Mouse (Mus musculus): Measurements from ENCODE around the gene Hexim2. TPM values are rescaled to one million over a fixed set of nuclear protein-coding genes. Genes with fewer than 3 reads are reported as not detected.

Hexim2 gene
- total RNA-seq (2015) (0.25 and 1.8 TPM in 2 replicates), total RNA-seq (2017) (1.0 and 2.1 TPM in 2 replicates)

DNA sequence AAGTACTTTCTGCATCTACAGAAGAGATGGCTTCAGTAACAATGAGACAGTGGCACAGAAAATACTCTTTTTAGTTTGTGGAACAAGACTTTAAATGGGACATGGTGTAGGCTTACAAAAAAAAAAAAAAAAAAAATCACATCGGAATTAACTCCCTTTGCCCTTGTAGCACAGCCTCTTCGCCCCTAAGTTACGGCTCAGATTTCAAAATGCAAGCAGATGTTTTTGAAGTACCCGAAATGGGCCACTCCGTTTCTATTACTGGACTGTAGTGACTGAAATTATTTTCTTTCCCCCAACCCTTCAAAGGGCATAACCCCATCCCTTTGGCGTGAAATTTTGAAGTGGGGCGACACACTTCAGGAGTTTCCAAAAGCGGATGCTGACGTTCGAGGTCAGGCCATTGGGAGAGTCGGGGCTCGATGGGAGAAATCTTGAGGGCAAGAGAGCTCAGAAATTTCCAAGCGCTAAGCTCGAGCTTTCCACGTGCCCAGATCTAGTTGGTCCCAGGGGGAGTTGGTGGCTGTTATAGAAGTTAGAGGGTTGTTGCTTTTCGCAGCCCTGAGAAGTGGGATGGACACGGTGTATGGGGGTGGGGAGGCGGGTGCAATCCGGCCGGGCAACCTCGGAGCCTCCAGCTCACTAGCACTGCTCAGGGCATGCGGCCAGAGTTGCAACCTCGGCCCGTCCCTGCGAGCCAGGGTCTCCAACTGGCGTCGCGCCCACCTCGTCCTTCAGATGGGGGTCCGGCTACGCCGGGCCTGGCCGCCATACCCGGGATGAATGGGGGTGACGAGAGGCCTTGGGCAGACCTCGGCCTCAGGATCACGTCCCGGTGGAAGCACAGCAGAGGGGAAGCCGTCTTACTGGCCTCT, at the start of gene Hexim2:
Hexim2 (plus strand) TSS at position 729 of the 875 bp plus-strand sequence.
- peak; percentile 17; the same call in 1 of the 2 replicates for ATAC-seq (ENCODE audit: poor library complexity, severe bottlenecking)

DNA sequence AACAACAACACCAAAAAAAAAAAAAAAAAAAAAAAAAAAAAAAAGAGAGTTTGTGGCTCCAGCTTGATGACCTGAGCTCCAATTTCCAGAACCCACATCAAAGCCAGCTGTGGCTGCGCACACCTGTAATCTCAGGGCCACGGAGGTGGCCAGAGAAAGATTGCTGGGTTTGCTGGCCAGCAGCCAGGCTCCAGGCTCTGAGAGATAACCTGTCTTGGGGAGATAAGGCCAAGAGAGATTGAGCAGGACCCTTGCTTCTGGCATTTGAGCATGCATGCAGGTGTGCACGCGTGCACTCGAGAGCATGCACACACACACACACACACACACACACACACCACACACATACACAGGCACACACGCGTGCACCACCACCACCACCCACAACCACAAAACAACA, 38.9 kb upstream of the Hexim2 start:
- no peak for ATAC-seq (ENCODE audit: poor library complexity, severe bottlenecking)

DNA sequence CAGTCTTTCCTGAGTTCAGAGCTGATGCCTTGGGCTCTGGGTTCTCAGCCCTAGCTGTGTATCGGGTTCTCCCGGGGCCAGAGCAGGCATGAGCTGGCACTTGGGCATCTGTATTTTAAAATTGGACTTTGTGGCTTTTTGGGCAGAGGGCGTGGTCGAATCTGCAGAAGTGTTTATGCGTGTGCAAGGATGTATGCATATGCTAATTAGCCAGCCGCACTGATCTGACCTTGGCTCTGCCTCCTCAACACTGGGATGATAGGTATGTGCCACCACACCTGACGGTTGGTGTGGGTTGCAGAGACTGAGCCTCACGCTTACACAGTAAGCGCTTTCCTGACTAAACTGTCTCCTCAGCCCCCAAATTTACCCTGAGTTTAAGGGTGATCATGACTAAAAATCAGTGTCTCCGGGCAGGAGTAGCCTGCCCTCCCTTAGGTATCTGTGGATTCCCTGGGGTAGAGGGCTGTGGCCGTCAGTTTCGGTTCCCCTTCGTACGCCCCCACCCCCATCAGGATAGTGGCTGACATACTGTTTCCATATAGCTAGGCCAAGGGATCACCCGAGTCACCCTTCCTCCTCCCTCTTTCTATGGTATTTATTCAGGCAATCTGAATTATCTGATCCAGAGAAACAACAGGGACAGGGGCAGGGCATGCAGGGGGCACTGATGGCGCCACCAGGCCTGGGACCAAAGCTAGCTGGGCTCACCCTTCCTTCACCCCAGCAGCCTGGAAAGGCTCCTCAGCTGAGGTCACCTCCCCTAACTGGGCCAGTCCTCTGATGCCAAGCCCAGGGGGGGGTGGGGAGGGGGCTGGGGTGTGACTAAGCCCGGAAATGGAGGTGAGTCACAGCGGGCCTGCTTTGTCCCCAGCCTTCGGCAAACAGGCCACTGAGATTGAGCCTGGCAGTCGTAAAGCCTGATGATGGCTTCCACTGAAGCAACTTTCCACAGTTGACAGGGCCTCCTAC, 38.1 kb upstream of the Hexim2 start:
- no peak for ATAC-seq (ENCODE audit: poor library complexity, severe bottlenecking)

DNA sequence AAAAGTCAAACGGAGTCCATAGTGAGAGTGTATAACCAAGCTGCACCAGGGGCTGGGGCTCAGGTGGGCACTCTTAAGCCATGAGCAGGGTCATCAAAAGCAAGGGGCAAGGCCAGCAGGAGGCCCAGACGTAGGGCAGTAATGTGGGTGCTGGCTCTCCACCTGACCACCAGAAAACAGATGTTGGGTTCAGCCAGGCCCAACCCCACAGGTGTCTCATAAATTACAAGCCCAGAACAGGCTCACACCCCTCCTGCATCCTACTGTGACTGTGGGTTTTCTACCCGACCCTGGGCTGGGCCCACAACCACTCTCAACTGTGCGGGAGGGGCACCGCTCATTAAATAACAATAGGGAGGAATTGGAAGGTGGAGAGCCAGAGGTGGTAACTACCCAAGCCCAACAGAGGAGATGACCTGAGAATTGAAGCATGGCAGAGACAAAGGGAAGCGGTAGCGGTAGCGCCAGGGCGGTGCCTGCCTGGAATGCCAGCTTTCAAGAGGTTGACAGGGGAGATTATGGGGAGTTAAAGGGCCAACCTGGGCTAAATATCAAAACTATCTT, 37.0 kb upstream of the Hexim2 start:
- no peak for ATAC-seq (ENCODE audit: poor library complexity, severe bottlenecking)

DNA sequence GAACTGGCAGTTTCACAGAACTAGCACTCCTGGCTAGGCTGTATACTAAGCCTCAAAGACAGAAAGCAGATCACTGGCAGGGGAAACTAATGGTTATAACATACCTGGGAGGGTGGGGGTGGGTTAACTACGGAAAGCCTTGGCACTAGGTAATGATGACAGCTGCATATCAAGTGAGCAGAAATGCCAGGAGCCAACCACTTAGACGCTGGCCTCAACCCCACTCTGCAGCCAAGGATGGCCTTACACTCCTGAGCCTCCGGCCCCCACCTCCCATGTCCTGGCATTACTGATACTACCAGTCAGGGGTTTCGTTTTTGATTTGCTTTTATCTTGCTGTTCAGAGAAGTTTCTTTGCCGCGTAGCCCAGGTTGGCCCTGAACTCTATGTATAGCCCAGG, 36.4 kb upstream of the Hexim2 start:
- no peak for ATAC-seq (ENCODE audit: poor library complexity, severe bottlenecking)

DNA sequence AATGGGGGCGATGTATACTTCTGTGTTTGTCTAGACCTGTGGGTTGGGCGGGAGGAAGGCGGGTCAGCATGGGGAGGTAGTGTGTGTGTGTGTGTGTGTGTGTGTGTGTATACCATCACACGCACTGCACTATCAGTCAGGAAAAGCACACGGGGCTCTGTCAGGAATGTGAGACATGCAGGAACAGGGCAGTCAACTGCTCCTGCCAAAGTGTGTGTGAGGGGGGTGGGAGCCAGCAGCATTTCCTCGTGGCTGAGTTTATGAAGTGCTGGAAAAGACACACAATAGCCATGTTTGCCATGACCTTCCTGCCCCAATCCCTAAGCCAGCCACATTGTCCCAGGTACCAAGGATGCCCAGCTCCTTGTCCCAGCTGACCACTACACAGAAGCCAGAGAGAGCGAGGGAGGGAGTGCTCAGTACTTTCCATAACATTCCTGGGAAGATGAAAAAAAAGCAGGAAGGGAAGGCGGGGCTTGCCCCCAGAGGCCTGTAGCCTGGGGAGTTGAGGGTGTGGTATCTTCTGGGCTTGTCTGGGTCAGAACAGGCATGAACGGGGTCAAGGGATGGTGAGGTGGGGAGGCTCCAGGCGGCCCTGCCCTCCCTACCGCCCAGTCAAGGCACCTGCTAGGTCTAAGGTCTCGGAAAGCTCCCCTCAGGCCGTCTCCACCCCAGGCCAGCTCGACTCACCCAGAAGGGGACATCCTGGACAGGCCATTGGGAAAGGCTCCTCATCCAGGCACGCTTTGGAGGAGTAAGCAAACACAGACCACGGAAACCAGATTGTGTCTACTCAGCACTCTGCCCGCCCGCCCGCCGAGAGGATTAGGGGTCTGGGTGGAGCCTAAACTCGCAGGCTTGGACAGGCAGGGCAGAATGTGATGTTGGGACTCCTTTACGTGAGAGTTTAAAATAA, 35.0 kb upstream of the Hexim2 start:
- no peak for ATAC-seq (ENCODE audit: poor library complexity, severe bottlenecking)

DNA sequence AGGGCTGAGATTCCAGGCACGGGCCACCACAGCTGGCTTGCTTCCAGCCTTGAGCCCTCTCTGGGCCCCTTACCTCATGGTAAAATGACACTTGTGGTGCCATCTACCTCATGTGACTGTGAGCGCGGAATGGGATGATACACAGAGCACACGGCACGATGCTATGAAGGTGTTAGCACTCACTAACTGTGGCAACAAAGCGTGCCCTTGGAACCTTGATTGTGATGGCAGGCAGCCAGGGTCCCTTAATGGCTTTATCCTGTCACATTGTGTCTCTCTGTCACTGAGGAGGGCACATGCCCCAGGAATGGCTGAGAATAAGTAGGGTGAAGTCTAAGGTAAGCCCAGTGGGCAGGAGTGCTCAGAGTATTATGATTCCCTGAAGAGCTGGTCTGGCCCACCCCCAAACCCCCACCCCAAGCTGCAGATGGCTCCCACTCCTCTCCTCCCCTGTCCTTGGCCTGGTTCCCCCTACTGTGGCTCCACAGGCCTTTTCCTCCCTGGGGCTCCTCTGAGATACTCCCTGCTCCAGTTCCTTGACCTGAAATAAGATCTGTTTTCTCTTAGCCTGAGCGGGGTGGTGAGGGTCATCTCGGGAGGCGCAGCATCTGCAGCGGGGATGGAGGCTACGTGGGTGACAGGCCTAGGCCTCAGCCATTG, 33.6 kb upstream of the Hexim2 start:
- no peak for ATAC-seq (ENCODE audit: poor library complexity, severe bottlenecking)

DNA sequence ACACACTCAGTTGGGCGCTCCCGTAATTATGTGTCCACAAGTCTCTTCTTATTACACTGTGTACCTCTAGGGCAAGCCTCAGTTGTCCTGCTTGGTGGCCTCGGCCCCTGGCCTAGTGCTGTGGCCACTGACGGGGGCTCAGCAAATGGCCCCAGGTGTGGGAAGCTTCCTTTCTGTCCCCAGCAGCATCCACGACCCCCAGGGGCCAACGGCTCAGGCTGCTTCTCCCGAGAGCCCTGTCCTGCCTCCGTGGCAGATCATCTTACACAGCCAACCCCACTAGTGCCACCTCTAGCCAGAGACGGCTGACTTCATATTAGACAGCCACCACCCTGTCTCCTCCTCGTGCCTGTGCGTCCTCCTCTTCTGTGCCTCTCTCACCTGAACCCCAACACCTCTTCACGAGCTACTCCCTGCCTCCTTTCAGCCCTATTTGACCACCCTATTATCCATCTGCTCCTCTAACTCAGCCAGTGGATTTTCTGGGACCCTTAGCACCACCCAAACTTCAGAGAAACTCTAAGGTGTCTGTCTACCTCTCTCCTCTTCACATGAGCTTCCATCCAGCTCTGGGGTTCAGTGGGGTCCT, 32.8 kb upstream of the Hexim2 start:
- no peak for ATAC-seq (ENCODE audit: poor library complexity, severe bottlenecking)

DNA sequence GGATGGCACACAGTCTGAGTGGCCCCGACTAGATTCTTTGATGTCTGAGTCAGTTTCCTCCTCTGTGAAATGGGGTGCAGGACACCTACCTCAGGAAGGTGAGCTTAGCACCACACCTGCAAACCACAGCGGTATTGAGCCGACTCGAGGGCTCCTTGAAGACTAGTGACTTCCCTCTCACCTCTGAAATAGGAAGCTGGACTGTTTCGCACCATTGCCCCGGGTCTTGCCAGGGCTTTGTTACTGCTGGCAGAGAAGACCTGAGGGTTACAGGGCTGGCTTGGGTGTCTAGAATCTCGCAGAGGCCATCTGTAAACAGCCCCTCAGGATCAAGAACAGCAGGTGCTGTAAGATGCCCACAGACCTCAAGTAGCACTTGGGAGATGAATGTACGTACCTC, 31.9 kb upstream of the Hexim2 start:
- no peak for ATAC-seq (ENCODE audit: poor library complexity, severe bottlenecking)

DNA sequence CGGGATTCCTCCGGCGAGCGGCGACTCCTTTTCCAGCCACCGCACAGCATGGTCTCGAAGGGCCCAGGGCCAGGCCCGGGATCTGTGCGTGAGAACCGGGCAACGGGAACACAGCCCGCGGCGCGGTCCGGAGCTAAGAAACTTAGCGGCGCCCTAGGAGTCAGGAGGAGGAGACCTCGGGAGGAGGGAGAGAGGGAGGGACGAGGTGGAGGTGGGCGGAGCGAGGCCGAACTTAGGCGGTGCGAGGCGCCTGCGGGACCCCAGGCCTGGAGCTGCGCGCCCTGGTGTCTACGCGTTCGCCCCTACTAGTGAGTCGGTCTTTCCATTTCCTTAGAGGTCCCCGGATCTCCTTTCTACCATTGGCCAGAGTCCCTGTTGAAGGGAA, 30.8 kb upstream of the Hexim2 start, which contains the start of the genes Plcd3 and Acbd4:
Plcd3 (minus strand) TSS at position 178 of the 385 bp plus-strand sequence.
Acbd4 (plus strand) TSS at position 202 of the 385 bp plus-strand sequence.
- peak; percentile 27 for ATAC-seq (ENCODE audit: poor library complexity, severe bottlenecking)

DNA sequence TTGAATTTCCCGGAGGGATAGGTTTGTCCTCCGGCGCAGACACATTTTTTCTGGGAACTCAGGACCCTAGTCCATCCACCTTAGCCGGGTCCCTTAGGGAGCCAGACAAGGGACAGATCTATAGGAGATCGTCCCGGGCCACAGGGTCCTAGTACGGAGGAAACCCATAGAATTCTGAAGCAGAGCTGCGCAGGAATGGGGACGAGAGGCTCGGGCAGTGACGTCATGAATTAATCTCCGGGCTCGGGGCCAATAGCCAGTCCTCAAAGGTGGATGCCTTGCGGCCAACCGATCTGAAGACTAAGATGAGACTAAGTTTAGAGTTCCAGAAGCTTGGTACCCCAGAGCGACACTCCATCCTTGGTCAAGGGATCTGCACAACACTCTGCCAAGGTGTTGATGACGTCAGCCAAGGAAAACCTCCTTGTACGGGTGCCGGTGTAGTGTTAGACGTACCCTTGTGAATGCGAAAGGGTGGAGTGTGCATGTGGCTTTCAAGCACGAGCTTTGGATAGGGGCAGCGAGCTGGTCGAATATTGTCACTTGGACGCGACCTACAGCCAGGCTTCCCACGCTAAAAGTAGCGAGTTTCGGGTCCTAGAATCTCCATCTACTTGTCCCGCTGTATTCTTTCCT, 30.2 kb upstream of the Hexim2 start:
- 0 out of 2 replicates have a peak, but pooled peaks have one; percentile 9 for ATAC-seq (ENCODE audit: poor library complexity, severe bottlenecking)

DNA sequence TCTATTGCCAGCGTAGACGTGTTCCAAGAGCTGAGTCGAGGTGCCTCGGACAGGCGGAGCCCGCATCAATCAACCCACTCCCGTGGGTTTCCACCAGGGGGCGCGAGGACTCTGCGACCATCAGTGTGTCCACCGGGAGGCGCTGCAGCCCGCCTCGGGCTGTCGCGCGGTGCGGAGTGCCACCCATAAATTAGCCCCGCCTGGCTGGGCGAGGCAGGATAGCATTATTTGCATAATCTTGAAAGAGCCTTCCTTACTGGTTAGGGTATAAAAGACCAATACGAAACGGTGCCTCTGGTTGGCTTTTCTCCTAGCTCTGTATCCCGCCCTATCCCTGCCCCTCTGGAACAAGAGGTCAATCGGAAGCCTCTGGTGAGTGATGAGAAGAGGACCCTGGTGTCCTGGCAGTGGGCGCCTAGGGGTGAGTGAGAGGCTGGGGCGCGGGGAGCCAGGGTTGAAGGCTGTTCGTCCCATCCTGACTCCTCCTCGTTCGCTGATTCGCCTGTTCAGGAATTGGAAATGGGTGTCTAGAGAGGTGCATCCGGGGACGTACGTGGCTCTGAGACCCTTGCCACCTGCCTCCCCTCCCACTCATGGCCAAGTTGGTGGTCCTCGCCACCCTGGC, 29.4 kb upstream of the Hexim2 start:
- ATAC-seq (ENCODE audit: poor library complexity, severe bottlenecking): peak; percentile 92

DNA sequence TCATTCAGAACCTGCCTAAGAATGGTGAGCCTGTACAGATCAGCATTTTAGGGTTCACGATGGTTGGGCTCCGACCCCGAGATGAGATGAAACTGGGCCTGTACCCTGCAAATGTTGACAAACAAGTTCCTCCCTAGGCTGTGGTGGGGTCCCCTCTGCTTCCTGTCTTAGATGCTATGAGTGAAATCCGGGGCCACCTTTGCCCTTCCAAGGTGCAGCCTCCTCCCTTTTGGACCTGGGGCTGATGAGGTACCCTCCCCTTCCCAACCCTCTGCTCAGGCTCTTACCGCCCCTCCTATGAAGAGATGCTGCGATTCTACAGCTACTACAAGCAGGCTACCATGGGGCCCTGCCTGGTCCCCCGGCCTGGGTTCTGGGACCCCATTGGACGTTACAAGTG, 28.6 kb upstream of the Hexim2 start:
- no peak for ATAC-seq (ENCODE audit: poor library complexity, severe bottlenecking)

DNA sequence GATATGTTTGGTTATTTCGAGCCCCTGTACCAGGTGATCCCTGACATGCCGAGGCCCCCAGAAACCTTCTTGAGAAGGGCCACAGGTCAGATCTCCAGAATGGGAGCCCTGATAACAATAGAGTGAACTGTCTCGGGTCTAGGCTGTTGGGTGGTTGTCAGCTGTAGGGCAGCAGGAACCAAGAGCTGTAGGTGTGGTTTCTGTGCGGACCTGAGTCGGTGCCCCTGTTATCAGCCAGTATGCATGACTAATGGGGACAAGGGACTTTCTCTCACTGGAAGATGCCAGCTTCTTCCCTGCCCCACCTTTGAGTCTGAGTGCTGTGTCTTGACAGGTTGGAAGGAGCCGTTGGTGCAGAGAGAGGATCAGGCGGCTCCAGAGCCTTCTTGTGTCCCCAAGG, 27.8 kb upstream of the Hexim2 start:
- no peak for ATAC-seq (ENCODE audit: poor library complexity, severe bottlenecking)

DNA sequence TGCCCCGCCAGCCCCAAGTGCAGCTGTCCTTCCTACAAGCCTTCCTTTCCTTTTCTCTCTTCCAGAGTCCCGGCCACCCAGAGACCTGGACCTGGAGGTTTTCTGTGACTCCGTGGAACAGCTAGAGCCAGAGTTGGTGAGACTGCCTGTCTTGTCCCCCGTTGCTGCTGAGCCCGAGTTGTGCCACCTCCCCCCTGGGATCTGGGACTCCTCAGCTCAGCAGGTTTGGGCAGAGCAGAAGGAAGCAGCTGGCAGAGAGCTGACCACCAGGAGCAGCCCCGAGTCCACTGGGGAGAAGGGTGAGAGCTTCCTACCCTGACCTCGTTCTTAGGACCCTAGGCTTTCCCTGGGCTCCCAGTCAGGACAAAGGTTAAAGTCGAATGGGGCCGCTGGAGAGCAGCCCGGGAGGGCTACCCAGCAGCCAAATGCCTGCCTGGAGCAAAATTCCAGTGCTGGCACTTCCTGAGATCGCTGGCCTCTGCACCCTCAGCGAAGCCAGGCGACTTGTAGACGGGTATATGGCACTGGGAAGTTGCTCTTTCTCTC, 27.0 kb upstream of the Hexim2 start:
- no peak for ATAC-seq (ENCODE audit: poor library complexity, severe bottlenecking)

DNA sequence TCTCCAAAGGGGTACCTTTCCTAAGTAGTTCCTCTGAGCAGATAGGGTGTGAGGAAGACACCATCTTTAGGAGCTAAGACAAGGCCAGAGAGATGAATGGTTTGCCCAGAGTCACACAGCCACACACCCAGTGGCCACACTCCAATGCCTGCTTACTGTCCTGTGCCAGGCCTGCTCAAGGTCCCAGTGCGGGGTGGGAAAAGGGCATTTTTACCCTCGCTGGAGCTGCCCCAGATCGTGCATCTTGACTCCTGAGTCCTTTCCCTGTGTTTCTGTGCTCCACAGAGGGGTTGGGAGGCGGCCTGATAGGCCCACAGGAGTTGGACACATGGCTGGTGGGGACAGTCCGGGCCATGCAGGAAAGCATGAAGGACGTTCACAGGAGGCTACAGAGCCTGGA, 26.4 kb upstream of the Hexim2 start:
- ATAC-seq (ENCODE audit: poor library complexity, severe bottlenecking): no peak

DNA sequence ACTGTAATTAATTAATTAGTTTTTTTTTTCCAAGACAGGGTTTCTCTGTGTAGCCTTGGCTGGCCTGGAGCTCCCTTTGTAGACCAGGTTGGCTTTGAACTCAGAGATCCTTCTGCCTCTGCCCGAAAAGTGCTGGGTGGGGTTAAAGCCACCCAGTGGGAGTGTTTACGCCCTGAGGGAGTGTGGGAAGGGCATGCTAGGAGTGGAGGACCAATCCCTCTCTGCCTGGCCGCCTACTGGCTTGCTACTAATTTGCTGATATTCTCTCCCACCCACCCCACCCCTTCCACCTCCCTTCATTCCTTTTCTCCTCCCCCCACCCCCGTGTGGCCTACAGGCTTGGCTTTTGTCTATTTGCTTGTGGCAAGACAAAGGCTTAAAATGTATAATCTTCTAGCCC, 25.8 kb upstream of the Hexim2 start:
- no peak for ATAC-seq (ENCODE audit: poor library complexity, severe bottlenecking)

DNA sequence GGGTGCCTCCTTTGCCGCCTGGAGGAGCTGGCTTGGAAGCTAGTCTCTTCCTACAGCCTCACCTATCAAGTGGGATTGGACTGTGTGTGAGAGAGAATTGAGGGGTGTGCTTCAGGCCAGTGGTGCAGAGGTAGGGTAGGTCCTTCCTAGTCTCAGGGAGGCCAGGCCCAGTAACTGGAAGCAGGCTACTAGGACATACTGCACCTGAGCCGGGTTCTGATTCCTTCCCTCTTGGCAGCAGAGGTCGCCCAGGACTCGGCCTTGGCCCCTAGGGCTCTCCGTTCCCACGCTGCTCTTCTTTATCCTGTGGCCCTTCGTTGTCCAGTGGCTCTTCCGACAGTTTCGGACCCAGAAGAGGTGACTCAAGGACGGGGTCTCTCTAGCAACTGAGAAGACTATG, 20.9 kb upstream of the Hexim2 start:
- no peak for ATAC-seq (ENCODE audit: poor library complexity, severe bottlenecking)
